Mouse (Mus musculus): ENCODE data around the gene Eps8.
A peak's percentile ranks its signal among the peaks of the same experiment; 100 is the strongest.

- no peak for TF ChIP-seq POLR2A (IDR thresholded peaks at IDR 0.05; ENCODE audit: low read depth, low read length)
- peak; percentile 43; the same call in 1 of the 2 replicates for TF ChIP-seq CTCF (IDR thresholded peaks at IDR 0.05; ENCODE audit: extremely low read depth, insufficient read length, insufficient replicate concordance, low read depth, low read length)
Measured at GRCm38 (mm10) chr6:137455537-137456041, 199.1 kb downstream of the Eps8 start.
